15 mouse cellular contexts compared by ENCODE assay signal in the genomic region with DNA sequence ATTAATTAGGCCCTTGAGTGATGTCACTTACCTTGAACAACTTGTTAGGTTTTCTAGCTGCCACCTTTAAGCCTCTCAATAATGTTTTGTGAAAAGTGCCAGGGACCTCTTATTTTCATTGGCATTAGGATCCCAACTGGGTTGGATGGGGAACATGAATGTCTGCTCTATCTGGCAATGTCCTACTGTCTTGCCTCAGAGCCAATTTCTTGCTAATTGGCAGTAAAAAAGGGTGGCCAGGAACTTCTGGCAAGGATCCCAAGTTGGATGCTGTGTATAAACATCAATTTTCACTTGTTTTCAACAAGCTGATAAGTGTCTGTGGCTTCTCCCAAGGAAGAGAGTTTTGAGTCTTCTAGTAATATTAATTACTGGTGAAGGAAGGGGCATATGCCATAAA.
"Had no signal": no experiment of that assay in that cellular context is flagged by ENCODE, and none has a peak within 500 bp of the region (broad histone marks: within the 10 kb centered on the region; RNA-seq: fewer than 3 reads in every experiment).

No protein-coding gene starts in this region.

- DNase-seq: kidney, postnatal 14 days; lung, embryonic 14.5 days; lung, postnatal 10 days; lung, postnatal 4 days; midbrain, embryonic 14.5 days; retina, postnatal 1 day; right cerebral cortex, postnatal 4 days; spleen, adult 18-20 months; thymus, adult 18-20 months; thymus, postnatal 25 days had no signal

- H3K4me2 ChIP-seq: kidney, embryonic 15.5 days; limb, embryonic 13.5 days; liver, embryonic 11.5 days; lung, embryonic 14.5 days; neural tube, embryonic 13.5 days had no signal

- H3K4me1 ChIP-seq: kidney, embryonic 15.5 days; limb, embryonic 13.5 days; midbrain, embryonic 10.5 days; neural tube, embryonic 13.5 days had no signal

- H3K27ac ChIP-seq: kidney, embryonic 15.5 days; limb, embryonic 13.5 days; midbrain, embryonic 10.5 days; neural tube, embryonic 13.5 days had no signal

- H3K36me3 ChIP-seq: kidney, embryonic 15.5 days; limb, embryonic 13.5 days; midbrain, embryonic 10.5 days; neural tube, embryonic 13.5 days had no signal

- H3K4me3 ChIP-seq: kidney, embryonic 15.5 days; limb, embryonic 13.5 days; midbrain, embryonic 10.5 days; neural tube, embryonic 13.5 days had no signal

- H3K9me3 ChIP-seq: kidney, embryonic 15.5 days; limb, embryonic 13.5 days; midbrain, embryonic 10.5 days; neural tube, embryonic 13.5 days had no signal

- H3K9ac ChIP-seq: kidney, embryonic 15.5 days; limb, embryonic 13.5 days; lung, embryonic 14.5 days; neural tube, embryonic 13.5 days had no signal

- H3K27me3 ChIP-seq: kidney, embryonic 15.5 days; limb, embryonic 13.5 days; neural tube, embryonic 13.5 days had no signal
